In genomic region chr8:10574096-10574495, GRCm38 (mm10) we compare ENCODE assay signal across 8 mouse cellular contexts.
DNase-seq lines count a peak whose midpoint lies in the region; ATAC-seq and TF ChIP-seq lines count a peak whose summit lies in the region.

No protein-coding gene starts in this region.

- H3K9me3 ChIP-seq in G1E (replicated peaks) = no peaks in the 10 kb centered on the region

- no peak for TF ChIP-seq POLR2A in spleen, adult 2 months (IDR thresholded peaks at IDR 0.05; ENCODE audit: low read depth, low read length)

- H3K27me3 ChIP-seq in G1E (ENCODE audit: insufficient read depth, low read length) = peaks cover 24% of the 10 kb centered on the region
- H3K27me3 ChIP-seq in spleen, adult 2 months (ENCODE audit: control insufficient read depth, insufficient read depth, low read length) = no peaks in the 10 kb centered on the region

- H3K4me1 ChIP-seq in G1E (ENCODE audit: insufficient read depth, low read depth, low read length) = peaks cover 36% of the 10 kb centered on the region
- no peaks in the 10 kb centered on the region for H3K4me1 ChIP-seq in spleen, adult 2 months (ENCODE audit: control insufficient read depth, insufficient read depth, insufficient read length)

- no peaks in the 10 kb centered on the region for H3K36me3 ChIP-seq in G1E (replicated peaks)
- no peaks in the 10 kb centered on the region for H3K36me3 ChIP-seq in spleen, adult 2 months (ENCODE audit: control insufficient read depth, insufficient read depth, low read length)

- no peak overlapping the region for H3K27ac ChIP-seq in spleen, adult 2 months (ENCODE audit: insufficient read depth, low read length)

- H3K4me3 ChIP-seq in G1E (ENCODE audit: low read depth, low read length) = no peak overlapping the region
- H3K4me3 ChIP-seq in spleen, adult 2 months (ENCODE audit: extremely low read depth, insufficient read depth, insufficient read length) = no peak overlapping the region

- ATAC-seq in G1E (ENCODE audit: extremely low read depth, insufficient number of reproducible peaks, low FRiP score, poor library complexity, severe bottlenecking) = no peak
- no peak for ATAC-seq in inflammation-experienced regulatory T-cells, adult 6 months

- TF ChIP-seq CTCF in G1E (IDR thresholded peaks at IDR 0.05; ENCODE audit: low read depth, low read length) = peak; percentile 89
- peak; percentile 80; the same call in 1 of the 2 replicates for TF ChIP-seq CTCF in spleen, adult 2 months (IDR thresholded peaks at IDR 0.05; ENCODE audit: extremely low read depth, insufficient read depth, insufficient read length, insufficient replicate concordance)

- 24% methylated on average over 6 of the region's 6 CpGs for WGBS in spleen, adult 2 months

- DNase-seq in B cell, adult 2 months = peak; percentile 81 to 84
- DNase-seq in G1E (ENCODE audit: low spot score) = peak; percentile 59
- DNase-seq in cerebellum, adult 18-20 months = peak; percentile 66 to 74
- peak; percentile 54 to 65 for DNase-seq in gastrocnemius, adult 8-10 months (ENCODE audit: low spot score in 2 of 2)
- peak; percentile 84 to 85 for DNase-seq in layer of hippocampus, postnatal 10 days (ENCODE audit: low spot score in 2 of 2)
- DNase-seq in lung, postnatal 4 days = peak; percentile 64 to 83
- DNase-seq in spleen, adult 2 months (ENCODE audit: low read depth in 1 of 2, low spot score in 2 of 2) = peak; percentile 34 to 66
